Mouse (Mus musculus) forebrain, embryonic 10.5 days (tissue): ENCODE results near the gene Hyal4. TPM values are rescaled to one million over a fixed set of nuclear protein-coding genes. Genes with fewer than 3 reads are reported as not detected.

Source experiments
- polyA plus RNA-seq: library from polyadenylated mRNA; unstranded; fragments of >200 nt; fragmentation: Nextera tagmentation; extraction: Ambion mirVana; gene quantifications from 2 replicates; pipeline ENCODE4 v1.2.1, GENCODE M21; 2016

Gene Hyal4
- polyA plus RNA-seq, 1 experiment from 2014 or later, result not detected

Other genes with a start within 250 kb of the Hyal4 start
- gene Iqub, start 233.3 kb upstream of the Hyal4 start, polyA plus RNA-seq, result 0.07 and 0.19 TPM in 2 replicates
- 245 and 258 TPM in 2 replicates for gene Ndufa5, start 220.3 kb upstream of the Hyal4 start, polyA plus RNA-seq
- gene Asb15, start 220.2 kb upstream of the Hyal4 start, polyA plus RNA-seq, result not detected in 2 replicates
- gene Lmod2, start 150.6 kb upstream of the Hyal4 start, polyA plus RNA-seq, result 0.10 TPM in 1 of 2 replicates, not detected in the other
- gene Wasl, start 83.3 kb upstream of the Hyal4 start, polyA plus RNA-seq, result 56.1 and 56.9 TPM in 2 replicates
- not detected in 2 replicates for gene Hyal6, start 15.1 kb upstream of the Hyal4 start, polyA plus RNA-seq
- gene Spam1, start 42.9 kb downstream of the Hyal4 start, polyA plus RNA-seq, result not detected in 2 replicates
- gene Hyal5, start 109.7 kb downstream of the Hyal4 start, polyA plus RNA-seq, result not detected in 2 replicates
- 0.95 and 1.0 TPM in 2 replicates for gene Tmem229a, start 208.0 kb downstream of the Hyal4 start, polyA plus RNA-seq